8 mouse cellular contexts compared by ENCODE assay signal in the genomic region with DNA sequence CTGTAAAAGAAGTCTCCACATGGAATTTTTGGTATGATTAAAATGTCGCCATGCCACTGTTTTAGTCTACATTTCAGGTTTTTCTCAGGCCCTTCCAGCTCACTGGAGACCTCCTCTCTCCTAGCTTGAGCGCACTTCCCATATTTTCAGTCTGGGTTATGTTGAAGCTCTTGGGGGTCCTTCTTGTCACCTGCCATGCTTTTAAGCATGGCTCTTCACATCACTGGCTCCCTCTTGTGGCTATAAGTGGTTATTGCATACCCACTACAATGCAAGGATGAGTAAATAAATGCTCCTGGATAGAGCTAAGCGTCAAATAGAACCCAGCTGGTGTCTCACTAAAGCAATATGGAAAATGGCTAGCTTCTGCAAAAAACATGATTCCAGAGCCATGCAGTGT.
DNase-seq lines count a peak whose midpoint lies in the region; ATAC-seq and TF ChIP-seq lines count a peak whose summit lies in the region.

No protein-coding gene starts in this region.

- H3K4me1 ChIP-seq in heart, embryonic 11.5 days (ENCODE audit: control insufficient read depth, insufficient read depth, low read length) = peaks cover 3% of the 10 kb centered on the region; the same call in 1 of the 2 replicates
- no peaks in the 10 kb centered on the region for H3K4me1 ChIP-seq in forebrain, postnatal 0 days (ENCODE audit: insufficient read depth)
- 0 out of 2 replicates have a peak, but pooled peaks cover 4% of the 10 kb centered on the region for H3K4me1 ChIP-seq in limb, embryonic 14.5 days (ENCODE audit: control insufficient read depth, insufficient read depth, low read length)

- no peak overlapping the region for H3K4me3 ChIP-seq in heart, embryonic 11.5 days (ENCODE audit: low read depth, low read length)
- no peak overlapping the region for H3K4me3 ChIP-seq in forebrain, postnatal 0 days (ENCODE audit: low read depth, low read length)
- H3K4me3 ChIP-seq in limb, embryonic 14.5 days (replicated peaks; ENCODE audit: low read length) = no peak overlapping the region

- H3K27ac ChIP-seq in heart, embryonic 11.5 days (ENCODE audit: low read depth, low read length) = no peak overlapping the region
- H3K27ac ChIP-seq in forebrain, postnatal 0 days (ENCODE audit: low read depth, low read length) = no peak overlapping the region
- no peak overlapping the region for H3K27ac ChIP-seq in limb, embryonic 14.5 days (replicated peaks; ENCODE audit: low read depth, low read length)

- peak; percentile 85 for TF ChIP-seq CTCF in forebrain, postnatal 0 days (IDR thresholded peaks at IDR 0.05; ENCODE audit: low read depth)

- H3K9ac ChIP-seq in heart, embryonic 11.5 days (ENCODE audit: low read depth, low read length) = no peak overlapping the region
- no peak overlapping the region for H3K9ac ChIP-seq in forebrain, postnatal 0 days
- H3K9ac ChIP-seq in limb, embryonic 14.5 days (ENCODE audit: low read depth, low read length, severe bottlenecking) = no peak overlapping the region

- no peak overlapping the region for H3K4me2 ChIP-seq in heart, embryonic 11.5 days
- H3K4me2 ChIP-seq in forebrain, postnatal 0 days (ENCODE audit: low read depth) = no peak overlapping the region
- no peak overlapping the region for H3K4me2 ChIP-seq in limb, embryonic 14.5 days (replicated peaks; ENCODE audit: low read depth, low read length, severe bottlenecking)

- peak; percentile 22 to 26 for DNase-seq in heart, adult 18-20 months
- DNase-seq in 3134 (ENCODE audit: extremely low read depth, insufficient read length, low spot score) (peak; percentile 23), NIH3T3 (ENCODE audit: low read depth) (peak; percentile 70)
- DNase-seq in forebrain, postnatal 0 days = peak; percentile 71
- DNase-seq in limb, embryonic 14.5 days (ENCODE audit: low spot score) = peak; percentile 53
- peak; percentile 16 for DNase-seq in thymus, postnatal 4 days
- DNase-seq in adrenal gland, postnatal 4 days (ENCODE audit: low spot score in 2 of 2) = no peak

- H3K36me3 ChIP-seq in heart, embryonic 11.5 days (ENCODE audit: control insufficient read depth, insufficient read depth, low read length) = no peaks in the 10 kb centered on the region
- no peaks in the 10 kb centered on the region for H3K36me3 ChIP-seq in forebrain, postnatal 0 days (ENCODE audit: insufficient read depth)
- H3K36me3 ChIP-seq in limb, embryonic 14.5 days (ENCODE audit: control insufficient read depth, insufficient read depth, low read length) = no peaks in the 10 kb centered on the region

- no peak for TF ChIP-seq POLR2A in limb, embryonic 14.5 days (IDR thresholded peaks at IDR 0.05; ENCODE audit: borderline replicate concordance, extremely low read depth, insufficient read depth, insufficient read length)

- H3K27me3 ChIP-seq in heart, embryonic 11.5 days (ENCODE audit: control insufficient read depth, insufficient read depth, low read length) = no peaks in the 10 kb centered on the region
- no peaks in the 10 kb centered on the region for H3K27me3 ChIP-seq in forebrain, postnatal 0 days (ENCODE audit: insufficient read depth, low read length)
- no peaks in the 10 kb centered on the region for H3K27me3 ChIP-seq in limb, embryonic 14.5 days (ENCODE audit: control insufficient read depth, insufficient read depth, low read length)

- no peaks in the 10 kb centered on the region; the same call in 1 of the 2 replicates for H3K9me3 ChIP-seq in heart, embryonic 11.5 days (replicated peaks; ENCODE audit: control insufficient read depth, low read length)
- no peaks in the 10 kb centered on the region for H3K9me3 ChIP-seq in forebrain, postnatal 0 days (ENCODE audit: low read length)
- 0 out of 2 replicates have a peak, but pooled peaks cover 6% of the 10 kb centered on the region for H3K9me3 ChIP-seq in limb, embryonic 14.5 days (ENCODE audit: control insufficient read depth, low read length)

- ATAC-seq in heart, embryonic 11.5 days (replicated peaks; ENCODE audit: insufficient number of reproducible peaks, low FRiP score, low TSS enrichment) = no peak
- peak; percentile 37; the same call in 1 of the 2 replicates for ATAC-seq in forebrain, postnatal 0 days
- ATAC-seq in limb, embryonic 14.5 days (ENCODE audit: low FRiP score, low read depth) = no peak

- WGBS in heart, embryonic 11.5 days (ENCODE audit: insufficient replicate concordance) = 63% methylated on average over 3 of the region's 3 CpGs
- 61% methylated on average over 3 of the region's 3 CpGs for WGBS in forebrain, postnatal 0 days
- WGBS in limb, embryonic 14.5 days = 59% methylated on average over 3 of the region's 3 CpGs

Comparison
In these comparisons a context has a peak if more than half of its experiments do, and no peak if none do; other contexts are left out.
1. DNase-seq: peak in heart, adult 18-20 months (2 of 2), 3134 (single experiment), NIH3T3 (single experiment), forebrain, postnatal 0 days (single experiment), limb, embryonic 14.5 days (single experiment) and thymus, postnatal 4 days (single experiment); none in adrenal gland, postnatal 4 days (0 of 2).